Mouse (Mus musculus) left cerebral cortex, postnatal 25 days (tissue): ENCODE measurements around the gene Copb1. TPM values are rescaled to one million over a fixed set of nuclear protein-coding genes. Genes with fewer than 3 reads are reported as not detected.

Source experiments
- DNase-seq, 2 experiments: peaks; one replicate each; pipeline ENCODE4 v3.0.0; 2022; ENCODE audit warnings: low spot score in 2 of 2, mixed read lengths in 1 of 2
- intact Hi-C: fragments of 180-260 bp; cut with DNase I; formaldehyde crosslinking; loops from one replicate; pipeline ENCODE4 v1.15.1; 2025
- total RNA-seq, 2 experiments: library from RNA; stranded (reverse); gene quantifications; 2 replicates each; pipeline ENCODE4 v1.2.3; 2021

Copb1 gene
- total RNA-seq, 2 experiments from 2014 or later, result 60.8 to 62.8 TPM

DNA sequence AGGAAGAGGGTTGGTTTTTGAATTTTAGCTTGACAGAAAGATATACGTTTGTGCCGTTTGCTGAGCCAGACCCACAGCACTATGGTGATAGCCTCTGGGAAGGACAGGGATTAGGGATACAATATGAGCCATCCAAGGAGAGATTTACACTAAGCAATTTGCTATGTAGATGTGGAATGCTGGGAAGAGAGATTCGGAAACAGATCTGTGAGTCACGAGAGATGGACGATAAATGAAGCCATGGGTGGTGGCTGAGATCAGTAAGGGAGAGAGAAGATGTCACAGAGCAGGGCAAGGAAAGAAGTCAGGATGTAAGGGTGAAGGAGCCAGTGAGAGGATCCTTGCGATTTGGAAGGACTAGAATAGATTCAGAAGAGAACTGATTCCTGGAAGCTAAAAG lies 71.1 kb downstream of the Copb1 start:
- no peak for DNase-seq
- intact Hi-C loops, result no loop called here

- intact Hi-C loops, result no loop called here
These were observed 71.8 kb downstream of the Copb1 start for GRCm38 (mm10) chr7:114182708-114183107.

GRCm38 (mm10) chr7:114181391-114181790 lies 73.1 kb downstream of the Copb1 start:
- intact Hi-C loops, result loop anchor here (1.0 kb wide), 1 partner anchor 43 kb away; no protein-coding TSS in a partner anchor
- DNase-seq, result peak; percentile 82 to 95

More at GRCm38 (mm10) chr7:114182708-114183107, 71.8 kb downstream of the Copb1 start:
- DNase-seq, result no peak

DNA sequence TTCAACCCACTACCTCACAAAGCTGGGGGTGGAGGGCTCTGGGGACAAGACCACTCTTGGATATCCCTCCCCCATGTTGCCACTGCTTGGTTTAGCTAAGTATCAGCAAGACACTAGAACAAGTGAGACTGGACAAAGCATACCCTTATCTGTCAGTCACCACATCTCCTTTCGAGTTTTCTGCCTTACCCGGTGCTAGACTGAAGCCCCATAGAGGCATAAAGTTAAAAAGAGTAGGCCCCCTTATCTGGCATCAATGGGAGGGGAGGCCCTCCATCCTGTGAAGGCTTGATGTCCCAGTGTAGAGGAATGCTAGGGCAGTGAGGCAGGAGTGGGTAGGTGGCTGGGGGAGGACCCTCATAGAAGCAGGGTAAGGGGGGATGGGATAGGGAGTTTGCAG lies 77.9 kb downstream of the Copb1 start:
- intact Hi-C loops, result no loop called here
- DNase-seq, result no peak

DNA sequence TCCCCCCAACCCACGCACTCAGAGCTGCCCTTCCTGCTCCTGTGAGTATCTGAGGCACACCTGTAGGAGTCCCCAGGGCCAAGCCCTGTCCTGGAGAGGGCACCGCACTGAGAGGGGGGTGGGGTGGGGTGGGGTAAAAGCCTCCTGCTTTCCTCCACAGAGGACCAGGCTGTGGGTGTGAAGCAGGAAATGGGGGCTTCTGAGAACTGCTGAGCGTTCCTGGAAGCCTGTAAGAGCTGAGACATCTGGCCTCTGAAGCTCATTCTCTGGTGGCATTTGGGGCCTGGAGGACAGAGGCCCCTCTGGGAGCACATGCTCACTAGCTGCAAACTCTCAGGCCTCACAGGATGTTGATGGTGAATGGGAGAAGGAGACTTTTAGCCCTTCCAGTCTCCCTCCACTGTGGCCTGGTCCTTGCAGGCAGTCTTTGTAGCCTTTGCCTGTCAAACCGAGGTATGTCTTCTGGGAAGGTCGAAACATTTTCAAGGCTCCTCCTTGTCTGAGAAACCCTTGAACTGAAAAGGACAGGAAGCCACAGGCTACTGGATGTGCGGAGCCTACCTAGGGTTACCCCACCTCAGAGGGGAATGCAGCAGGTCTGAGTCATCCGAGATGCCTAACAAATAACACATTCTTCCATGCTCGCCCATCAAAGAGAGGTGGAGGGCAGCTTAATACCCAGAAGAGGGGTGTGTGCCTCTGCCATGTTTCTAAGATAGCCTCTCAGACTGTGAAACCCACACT lies 83.0 kb downstream of the Copb1 start:
- intact Hi-C loops, result no loop called here
- no peak for DNase-seq

GRCm38 (mm10) chr7:114169996-114170395 lies 84.5 kb downstream of the Copb1 start:
- intact Hi-C loops, result no loop called here

DNA sequence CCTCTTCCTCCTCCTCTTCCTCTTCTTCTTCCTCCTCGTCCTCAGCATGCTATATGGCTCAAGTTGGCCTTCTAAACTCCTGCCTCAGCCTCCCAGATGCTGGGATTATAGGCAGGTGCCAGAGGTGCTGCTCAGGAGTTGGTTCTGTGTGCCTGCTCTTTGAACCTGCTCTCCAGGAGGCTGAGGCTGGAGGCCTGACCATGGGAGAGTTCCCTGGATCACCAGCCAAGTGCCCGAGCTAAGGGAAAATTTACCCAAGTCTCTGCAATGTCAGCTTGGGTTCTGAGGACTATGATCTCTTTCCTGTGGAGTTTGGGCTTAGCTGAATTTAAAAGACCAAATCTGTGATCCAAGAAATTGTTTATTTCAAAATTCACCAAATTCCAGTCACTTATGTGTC lies 85.1 kb downstream of the Copb1 start:
- DNase-seq, result no peak
- intact Hi-C loops, result no loop called here

More at GRCm38 (mm10) chr7:114169996-114170395, 84.5 kb downstream of the Copb1 start:
- DNase-seq, result no peak

Other genes with a start within 250 kb of the Copb1 start
- 10 to 100 TPM; 21.0 to 24.6 TPM for gene Rras2, start 136.9 kb downstream of the Copb1 start, total RNA-seq
- gene Psma1, start 21.4 kb upstream of the Copb1 start, total RNA-seq, result 100 to 1,000 TPM; 108 TPM
- gene Pde3b, start 160.6 kb upstream of the Copb1 start, total RNA-seq, result 10 to 100 TPM in 1 of 2 experiments, 1 to 10 TPM in 1; 8.4 to 12.5 TPM